Mouse (Mus musculus): ENCODE measurements at regions not wholly inside any gene's neighbourhood (a gene's known extent, or its start where the extent isn't known, plus 50 kb on each side); places are given as distances from the start of the nearest gene placed in this dataset.

DNA sequence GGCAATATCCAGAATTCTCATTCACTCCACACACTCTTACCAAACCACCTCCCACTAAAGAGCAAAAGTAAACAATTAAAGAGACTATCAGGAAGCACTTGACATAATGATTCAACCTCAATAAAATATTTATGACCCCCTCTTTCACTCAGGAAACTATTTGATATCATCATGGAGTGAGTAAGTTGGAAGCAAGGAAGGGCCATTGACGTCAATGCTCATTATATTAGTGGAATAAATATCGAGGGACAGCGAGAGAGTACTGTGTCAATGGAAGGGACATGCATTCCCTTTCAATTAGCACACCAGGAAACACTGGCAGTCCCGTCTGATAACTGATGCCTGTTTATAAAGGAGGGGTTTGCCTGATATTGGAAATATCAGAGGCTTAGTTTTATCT is 358.9 kb downstream of the Kcnj2 start:
- no peak for TF ChIP-seq EP300 (IDR thresholded peaks at IDR 0.05; ENCODE audit: low read depth in 1 of 2, low read length in 2 of 2)
- no peak for TF ChIP-seq ZC3H11A (IDR thresholded peaks at IDR 0.05; ENCODE audit: low read depth, low read length)
- no peak for TF ChIP-seq MAFK (IDR thresholded peaks at IDR 0.05; ENCODE audit: borderline replicate concordance, low read depth, low read length)
- no peak for TF ChIP-seq CTCF (IDR thresholded peaks at IDR 0.05 in 2 of 3, conservative IDR thresholded peaks at IDR 0.05 in 1 of 3; ENCODE audit: control insufficient read depth in 1 of 3, insufficient read depth in 1 of 3, low read depth in 2 of 3, low read length in 3 of 3, poor library complexity in 1 of 3, severe bottlenecking in 1 of 3)
- TF ChIP-seq TCF12 (IDR thresholded peaks at IDR 0.05; ENCODE audit: low read depth, low read length) = no peak
- no peak for TF ChIP-seq RAD21 (IDR thresholded peaks at IDR 0.05; ENCODE audit: low read depth, low read length)
- no peak for TF ChIP-seq ZNF384 (IDR thresholded peaks at IDR 0.05; ENCODE audit: low read depth, low read length)
- TF ChIP-seq CHD2 (IDR thresholded peaks at IDR 0.05; ENCODE audit: low read length) = no peak
- TF ChIP-seq POLR2A (IDR thresholded peaks at IDR 0.05; ENCODE audit: control insufficient read depth in 1 of 2, insufficient read depth in 1 of 2, low read depth in 1 of 2, low read length in 2 of 2, poor library complexity in 1 of 2) = no peak
- TF ChIP-seq GATA1 (IDR thresholded peaks at IDR 0.05; ENCODE audit: low read depth, low read length) = no peak
- TF ChIP-seq ELF1 (IDR thresholded peaks at IDR 0.05; ENCODE audit: low read depth, low read length) = no peak
